Mouse (Mus musculus): ENCODE data around the gene Ldb2. TPM values are rescaled to one million over a fixed set of nuclear protein-coding genes. Genes with fewer than 3 reads are reported as not detected.

Gene Ldb2
- polyA plus RNA-seq, 1 experiment from 2014 or later: 12.0 TPM

DNA sequence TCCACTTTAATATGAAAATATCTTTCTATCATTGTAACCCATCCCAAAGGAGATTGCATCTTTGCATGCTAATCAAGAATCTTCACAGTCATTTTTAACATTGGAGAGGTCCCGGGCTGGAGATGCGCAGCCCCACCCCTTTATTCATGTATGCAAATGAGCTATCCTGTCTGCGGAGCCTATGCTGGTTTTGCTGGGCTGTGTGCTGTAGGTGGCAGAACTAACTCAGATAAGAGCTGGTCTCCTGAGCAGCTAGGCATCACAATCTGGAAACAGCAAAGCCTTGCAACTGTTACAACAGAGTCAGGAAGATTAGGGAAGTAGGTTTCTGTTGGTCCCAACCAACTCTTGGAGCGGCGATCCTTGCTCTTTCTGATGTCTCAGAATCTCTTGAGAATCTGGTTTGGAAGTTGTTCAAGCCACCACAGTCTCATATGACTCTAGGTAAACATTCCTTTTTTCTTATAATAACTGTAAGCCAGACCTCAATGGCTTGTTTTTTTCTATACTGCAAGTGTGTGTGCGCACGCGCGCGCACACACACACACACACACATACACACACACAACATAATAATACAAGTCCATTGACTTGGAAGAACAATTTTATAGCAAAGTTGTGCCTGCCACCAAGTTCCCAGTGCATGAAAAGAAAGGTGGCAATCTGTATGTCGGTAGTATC lies 315.9 kb downstream of the Ldb2 start:
- H3K9ac ChIP-seq (ENCODE audit: low read depth, low read length): no peak overlapping the region
- WGBS: 67% methylated on average over 11 of the region's 11 CpGs
- no peak overlapping the region for H3K27ac ChIP-seq (ENCODE audit: low read depth, low read length)
- H3K4me1 ChIP-seq (replicated peaks; ENCODE audit: control insufficient read depth, insufficient read depth, low read length): no peaks in the 10 kb centered on the region
- ATAC-seq: no peak
- H3K9me3 ChIP-seq (ENCODE audit: control insufficient read depth): no peaks in the 10 kb centered on the region
- no peak overlapping the region for H3K4me3 ChIP-seq (ENCODE audit: low read depth, low read length)
- TF ChIP-seq CTCF (IDR thresholded peaks at IDR 0.05; ENCODE audit: low read depth): peak; percentile 57
- H3K27me3 ChIP-seq (replicated peaks; ENCODE audit: control insufficient read depth, insufficient read depth, low read length): no peaks in the 10 kb centered on the region
- H3K4me2 ChIP-seq (replicated peaks; ENCODE audit: low read depth): no peak overlapping the region
- H3K36me3 ChIP-seq (ENCODE audit: control insufficient read depth, insufficient read depth): no peaks in the 10 kb centered on the region

DNA sequence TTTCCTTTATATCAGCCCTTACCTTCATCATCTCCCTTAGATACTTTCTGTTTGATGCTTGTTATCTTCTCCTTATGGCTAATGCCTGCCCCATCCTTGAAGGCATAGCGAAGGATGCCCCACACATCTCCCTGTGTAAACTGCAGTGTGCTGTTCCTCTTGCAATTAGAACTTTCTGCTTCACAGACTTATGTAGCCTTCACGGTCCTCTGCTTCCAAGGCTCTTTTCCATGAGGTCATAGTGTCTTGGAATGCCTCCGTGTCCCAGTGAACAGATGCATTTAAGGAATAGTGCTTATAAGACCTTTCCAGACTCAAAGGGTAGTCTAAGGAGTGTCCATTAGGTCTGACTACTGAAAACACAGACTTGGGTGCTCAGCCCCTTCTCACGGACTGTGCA lies 318.1 kb downstream of the Ldb2 start:
- no peaks in the 10 kb centered on the region for H3K4me1 ChIP-seq (replicated peaks; ENCODE audit: control insufficient read depth, insufficient read depth, low read length)
- H3K9me3 ChIP-seq (ENCODE audit: control insufficient read depth): no peaks in the 10 kb centered on the region
- H3K36me3 ChIP-seq (ENCODE audit: control insufficient read depth, insufficient read depth): no peaks in the 10 kb centered on the region
- WGBS: 83% methylated on average over 4 of the region's 4 CpGs
- no peak overlapping the region for H3K27ac ChIP-seq (ENCODE audit: low read depth, low read length)
- TF ChIP-seq CTCF (IDR thresholded peaks at IDR 0.05; ENCODE audit: low read depth): no peak
- no peak overlapping the region for H3K4me2 ChIP-seq (replicated peaks; ENCODE audit: low read depth)
- H3K27me3 ChIP-seq (replicated peaks; ENCODE audit: control insufficient read depth, insufficient read depth, low read length): no peaks in the 10 kb centered on the region
- ATAC-seq: no peak
- no peak overlapping the region for H3K4me3 ChIP-seq (ENCODE audit: low read depth, low read length)
- H3K9ac ChIP-seq (ENCODE audit: low read depth, low read length): no peak overlapping the region

DNA sequence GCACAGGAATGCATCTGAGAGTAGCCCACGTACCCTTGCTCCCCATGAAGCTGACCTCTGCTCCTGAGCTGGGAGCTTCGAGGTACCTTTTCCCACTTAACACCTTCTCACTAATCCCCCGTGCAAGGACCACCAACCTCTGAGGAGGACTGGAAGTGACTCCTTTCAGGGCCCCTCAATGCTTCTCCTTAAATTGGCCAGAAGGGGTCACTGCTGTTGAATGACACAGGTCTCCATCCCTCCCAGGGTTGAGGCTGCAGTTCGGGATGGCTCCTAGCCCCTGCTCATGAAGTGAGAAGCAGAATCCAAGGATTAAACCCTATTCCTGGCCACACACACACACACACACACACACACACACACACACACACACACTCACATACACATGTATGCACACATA lies 323.1 kb downstream of the Ldb2 start:
- no peaks in the 10 kb centered on the region for H3K27me3 ChIP-seq (replicated peaks; ENCODE audit: control insufficient read depth, insufficient read depth, low read length)
- H3K4me3 ChIP-seq (ENCODE audit: low read depth, low read length): no peak overlapping the region
- H3K4me1 ChIP-seq (replicated peaks; ENCODE audit: control insufficient read depth, insufficient read depth, low read length): no peaks in the 10 kb centered on the region
- H3K9ac ChIP-seq (ENCODE audit: low read depth, low read length): no peak overlapping the region
- H3K27ac ChIP-seq (ENCODE audit: low read depth, low read length): no peak overlapping the region
- no peaks in the 10 kb centered on the region for H3K36me3 ChIP-seq (ENCODE audit: control insufficient read depth, insufficient read depth)
- 45% methylated on average over 4 of the region's 4 CpGs for WGBS
- H3K4me2 ChIP-seq (replicated peaks; ENCODE audit: low read depth): no peak overlapping the region
- ATAC-seq: no peak
- no peaks in the 10 kb centered on the region for H3K9me3 ChIP-seq (ENCODE audit: control insufficient read depth)
- TF ChIP-seq CTCF (IDR thresholded peaks at IDR 0.05; ENCODE audit: low read depth): peak; percentile 57

DNA sequence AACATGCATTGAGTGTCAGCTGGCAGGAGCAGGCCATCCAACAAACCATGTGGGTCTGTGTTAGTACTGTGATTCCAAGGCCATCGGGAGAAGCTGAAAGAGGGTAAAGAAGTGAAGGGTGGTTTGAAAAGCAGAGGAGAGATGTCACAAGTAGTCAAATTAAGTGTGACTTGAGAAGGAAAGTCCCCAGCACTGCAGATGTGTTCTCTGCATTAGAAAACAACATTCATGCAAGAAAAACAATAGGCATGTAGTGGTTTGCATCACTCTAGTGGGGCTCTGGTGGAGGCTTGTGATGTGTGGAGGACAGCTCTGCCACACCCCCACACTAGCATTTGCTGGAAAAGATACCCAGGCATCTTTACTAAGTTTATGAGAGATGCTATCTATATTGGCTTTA lies 323.9 kb downstream of the Ldb2 start:
- Histone ChIP-seq H3K9ac (ENCODE audit: low read depth, low read length) (no peak overlapping the region), H3K36me3 (ENCODE audit: control insufficient read depth, insufficient read depth) (no peaks in the 10 kb centered on the region), H3K4me1 (replicated peaks; ENCODE audit: control insufficient read depth, insufficient read depth, low read length) (no peaks in the 10 kb centered on the region), H3K4me3 (ENCODE audit: low read depth, low read length) (no peak overlapping the region), H3K4me2 (replicated peaks; ENCODE audit: low read depth) (no peak overlapping the region), H3K9me3 (ENCODE audit: control insufficient read depth) (no peaks in the 10 kb centered on the region), H3K27me3 (replicated peaks; ENCODE audit: control insufficient read depth, insufficient read depth, low read length) (no peaks in the 10 kb centered on the region), H3K27ac (ENCODE audit: low read depth, low read length) (no peak overlapping the region)
- WGBS: 91% methylated on average over 1 of the region's 1 CpGs
- no peak for TF ChIP-seq CTCF (IDR thresholded peaks at IDR 0.05; ENCODE audit: low read depth)
- ATAC-seq: no peak

DNA sequence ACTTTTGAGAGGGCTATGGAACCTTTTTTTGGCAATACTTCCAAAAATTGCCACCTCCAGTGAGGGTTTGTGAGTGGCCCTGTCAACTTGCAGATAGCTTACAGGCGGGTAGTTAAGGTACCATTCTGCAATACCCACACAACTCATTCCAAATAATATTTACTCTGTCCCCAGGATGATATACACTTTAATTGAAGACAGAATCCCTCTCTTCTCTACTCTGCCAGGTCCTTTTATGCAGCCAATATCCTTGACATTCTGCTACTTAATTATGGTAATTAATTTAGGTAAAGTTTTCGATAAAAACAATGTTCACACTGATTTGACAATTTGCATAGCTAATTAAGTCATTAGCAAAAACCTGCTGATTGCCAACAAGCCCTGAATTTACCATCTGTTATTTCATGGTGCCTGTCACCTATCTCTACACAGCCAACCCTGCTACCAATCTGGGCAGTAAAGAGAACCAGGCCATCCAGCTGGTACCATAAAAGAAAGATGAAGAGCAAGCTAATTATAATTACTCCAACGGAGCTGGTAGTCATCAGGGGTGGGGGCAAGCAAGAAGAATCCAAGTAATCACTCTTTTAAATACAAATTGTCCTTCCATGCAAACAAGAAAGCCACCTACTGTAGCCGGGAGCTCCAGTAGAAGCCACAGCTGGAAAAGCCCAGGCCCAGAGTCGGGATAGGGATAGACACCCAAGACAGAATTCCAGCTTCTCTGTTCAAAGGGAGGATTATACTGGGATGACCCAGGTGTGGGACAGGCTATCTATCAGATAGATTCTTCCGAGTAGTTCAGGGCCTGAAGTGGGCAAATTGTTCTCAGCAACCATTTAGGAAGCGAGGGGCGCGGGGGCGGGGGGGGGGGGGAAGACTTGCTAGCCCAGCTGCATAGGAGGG lies 325.4 kb downstream of the Ldb2 start:
- no peak for ATAC-seq
- Histone ChIP-seq H3K4me3 (ENCODE audit: low read depth, low read length) (no peak overlapping the region), H3K4me2 (replicated peaks; ENCODE audit: low read depth) (no peak overlapping the region), H3K9ac (ENCODE audit: low read depth, low read length) (no peak overlapping the region), H3K27me3 (replicated peaks; ENCODE audit: control insufficient read depth, insufficient read depth, low read length) (no peaks in the 10 kb centered on the region), H3K4me1 (replicated peaks; ENCODE audit: control insufficient read depth, insufficient read depth, low read length) (no peaks in the 10 kb centered on the region), H3K27ac (ENCODE audit: low read depth, low read length) (no peak overlapping the region), H3K9me3 (ENCODE audit: control insufficient read depth) (no peaks in the 10 kb centered on the region), H3K36me3 (ENCODE audit: control insufficient read depth, insufficient read depth) (no peaks in the 10 kb centered on the region)
- TF ChIP-seq CTCF (IDR thresholded peaks at IDR 0.05; ENCODE audit: low read depth): no peak
- 83% methylated on average over 10 of the region's 10 CpGs for WGBS

DNA sequence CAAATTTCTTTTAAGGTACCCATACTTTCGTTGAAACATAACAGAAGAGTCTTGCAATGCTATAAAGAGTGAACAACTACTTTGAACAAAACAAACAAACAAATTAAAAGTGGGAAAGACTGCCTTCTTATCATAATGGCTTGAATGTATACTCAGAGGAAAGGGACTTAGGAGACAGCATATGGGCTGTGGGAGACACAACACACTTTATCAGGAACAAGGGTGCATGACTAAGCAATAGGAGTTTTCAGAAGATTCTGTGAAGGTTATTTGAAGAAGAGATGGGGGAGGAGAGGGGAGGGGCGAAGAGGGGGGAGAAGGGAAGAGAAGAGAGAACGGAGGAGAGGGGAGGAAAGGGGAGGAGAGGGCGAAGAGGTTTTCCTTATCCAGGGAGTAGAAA lies 334.2 kb downstream of the Ldb2 start:
- no peak for TF ChIP-seq CTCF (IDR thresholded peaks at IDR 0.05; ENCODE audit: low read depth)
- Histone ChIP-seq H3K9ac (ENCODE audit: low read depth, low read length) (no peak overlapping the region), H3K36me3 (ENCODE audit: control insufficient read depth, insufficient read depth) (no peaks in the 10 kb centered on the region), H3K4me2 (replicated peaks; ENCODE audit: low read depth) (no peak overlapping the region), H3K27ac (ENCODE audit: low read depth, low read length) (no peak overlapping the region), H3K4me3 (ENCODE audit: low read depth, low read length) (no peak overlapping the region), H3K27me3 (replicated peaks; ENCODE audit: control insufficient read depth, insufficient read depth, low read length) (no peaks in the 10 kb centered on the region), H3K4me1 (replicated peaks; ENCODE audit: control insufficient read depth, insufficient read depth, low read length) (no peaks in the 10 kb centered on the region), H3K9me3 (ENCODE audit: control insufficient read depth) (no peaks in the 10 kb centered on the region)
- ATAC-seq: no peak
- 83% methylated on average over 4 of the region's 4 CpGs for WGBS

Data from intestine, postnatal 0 days (tissue).